Mouse (Mus musculus): ENCODE results near the gene Fam213a.

Fam213a gene

DNA sequence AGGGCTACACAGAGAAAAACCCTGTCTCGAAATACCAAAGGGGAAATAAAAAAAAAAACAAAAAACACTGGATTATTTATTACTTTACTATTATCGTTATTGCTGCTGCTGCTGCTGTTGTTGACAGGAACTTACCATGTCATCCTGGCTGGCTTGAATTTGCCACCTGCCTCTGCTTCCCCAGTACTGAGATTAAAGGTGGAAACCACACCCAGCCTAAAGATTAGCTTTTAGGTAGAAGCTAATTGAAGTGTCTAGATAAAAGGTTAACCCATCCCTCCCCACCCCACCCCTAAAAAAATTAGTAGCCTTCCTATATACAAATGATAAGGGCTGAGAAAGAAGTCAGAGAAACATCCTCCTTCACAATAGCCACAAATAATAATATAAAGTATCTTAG lies 69.8 kb downstream of the Fam213a start:
- DNase-seq (ENCODE audit: extremely low read depth, insufficient read length, low spot score), result no peak
